Mouse (Mus musculus): ENCODE results near the gene Usp2. TPM values are rescaled to one million over a fixed set of nuclear protein-coding genes. Genes with fewer than 3 reads are reported as not detected.

The Usp2 gene
- total and polyA plus RNA-seq, 3 experiments: 2.1 to 2.3 (median 2.2) TPM

GRCm38 (mm10) chr9:44052855-44053254, 14.0 kb upstream of the Usp2 start:
- Histone ChIP-seq H3K79me2 (replicated peaks; ENCODE audit: control insufficient read depth, extremely low read depth, insufficient read depth, poor library complexity, severe bottlenecking) (no peaks in the 10 kb centered on the region), H3K4me3 (replicated peaks in 1 of 3; ENCODE audit: low read depth in 2 of 3, low read length in 2 of 3, poor library complexity in 1 of 3) (no peak overlapping the region), H3K9me3 (replicated peaks; ENCODE audit: low read length) (peaks cover 6% of the 10 kb centered on the region), H3K36me3 (replicated peaks in 1 of 2; ENCODE audit: control insufficient read depth in 1 of 2, insufficient read depth in 1 of 2, low read length in 1 of 2) (no peaks in the 10 kb centered on the region), H3K4me2 (ENCODE audit: insufficient read depth, low read depth, poor library complexity, severe bottlenecking) (no peak overlapping the region), H3K27ac (ENCODE audit: insufficient read depth, low read depth) (no peak overlapping the region), H3K9ac (ENCODE audit: insufficient read depth, low read depth) (no peak overlapping the region), H3K27me3 (replicated peaks) (peaks cover 71% of the 10 kb centered on the region), H3K4me1 (ENCODE audit: control insufficient read depth in 1 of 2, insufficient read depth in 2 of 2) (no peaks in the 10 kb centered on the region)
- in situ Hi-C loops (cut with MboI; ENCODE audit: low pct_ligation_motif_present, low pct_unique_long_range_greater_than_20kb, low sequenced_read_pairs): no loop called here
- dilution Hi-C loops (cut with MboI; ENCODE audit: extremely low pct_ligation_motif_present, extremely low pct_unique_long_range_greater_than_20kb, low sequenced_read_pairs): no loop called here
- TF ChIP-seq CTCF (conservative IDR thresholded peaks at IDR 0.05 in 1 of 2, IDR thresholded peaks at IDR 0.05 in 1 of 2; ENCODE audit: low read depth in 2 of 2, low read length in 2 of 2): peak in 1 of 2 experiments; percentile 39; a peak in 2 of 4 replicates
- TF ChIP-seq TCF12 (IDR thresholded peaks at IDR 0.05; ENCODE audit: low read depth, low read length): no peak
- no peak for TF ChIP-seq PAX5 (IDR thresholded peaks at IDR 0.05; ENCODE audit: low read length)
- TF ChIP-seq SMC3 (IDR thresholded peaks at IDR 0.05; ENCODE audit: low read depth, low read length): peak; percentile 30
- no peak for DNase-seq (ENCODE audit: extremely low read depth)

DNA sequence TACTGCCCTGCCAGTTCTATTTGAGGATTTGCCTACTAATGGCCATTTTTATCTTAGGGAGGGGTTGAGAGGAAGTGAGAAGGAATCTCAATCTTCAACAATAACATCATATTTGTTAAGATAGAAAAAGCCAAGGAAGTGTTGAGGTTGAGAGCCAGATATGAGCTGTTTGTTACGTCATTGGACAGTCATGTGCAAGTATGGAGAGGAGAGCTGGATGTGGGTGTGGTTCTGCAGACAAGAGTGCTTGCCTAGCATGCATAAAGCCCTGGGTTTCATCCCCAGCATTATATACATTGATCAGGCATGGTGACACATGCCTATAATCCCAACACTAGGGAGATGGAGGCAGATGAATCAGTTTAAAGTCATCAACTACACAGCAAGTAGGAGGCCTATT, 12.9 kb upstream of the Usp2 start:
- H3K4me2 ChIP-seq (ENCODE audit: insufficient read depth, low read depth, poor library complexity, severe bottlenecking): no peak overlapping the region
- TF ChIP-seq MAFK (IDR thresholded peaks at IDR 0.05; ENCODE audit: insufficient replicate concordance, low read length) (no peak), EP300 (IDR thresholded peaks at IDR 0.05; ENCODE audit: low read length) (no peak), USF2 (conservative IDR thresholded peaks at IDR 0.05; ENCODE audit: low read depth, low read length) (no peak), CTCF (conservative IDR thresholded peaks at IDR 0.05 in 1 of 2, IDR thresholded peaks at IDR 0.05 in 1 of 2; ENCODE audit: low read depth in 2 of 2, low read length in 2 of 2) (no peak), ZC3H11A (IDR thresholded peaks at IDR 0.05; ENCODE audit: low read depth, low read length) (no peak), MEF2A (IDR thresholded peaks at IDR 0.05; ENCODE audit: borderline replicate concordance, low read depth, low read length) (no peak), UBTF (IDR thresholded peaks at IDR 0.05; ENCODE audit: low read depth, low read length) (no peak), TBP (conservative IDR thresholded peaks at IDR 0.05; ENCODE audit: low read depth, low read length) (no peak), CHD2 (IDR thresholded peaks at IDR 0.05; ENCODE audit: low read length) (no peak), ELF1 (IDR thresholded peaks at IDR 0.05; ENCODE audit: low read depth, low read length) (no peak), JUN (IDR thresholded peaks at IDR 0.05; ENCODE audit: insufficient read depth, low read depth, low read length) (no peak), JUND (conservative IDR thresholded peaks at IDR 0.05; ENCODE audit: low read depth, low read length) (no peak), ETS1 (conservative IDR thresholded peaks at IDR 0.05; ENCODE audit: low read depth, low read length) (no peak), ZKSCAN1 (IDR thresholded peaks at IDR 0.05; ENCODE audit: borderline replicate concordance, low read depth, low read length) (no peak)
- peaks cover 71% of the 10 kb centered on the region for H3K27me3 ChIP-seq (replicated peaks)
- no peak overlapping the region for H3K27ac ChIP-seq (ENCODE audit: insufficient read depth, low read depth)
- no peak overlapping the region for H3K9ac ChIP-seq (ENCODE audit: insufficient read depth, low read depth)
- dilution Hi-C loops (cut with MboI; ENCODE audit: extremely low pct_ligation_motif_present, extremely low pct_unique_long_range_greater_than_20kb, low sequenced_read_pairs) (no loop called here), in situ Hi-C loops (cut with MboI; ENCODE audit: low pct_ligation_motif_present, low pct_unique_long_range_greater_than_20kb, low sequenced_read_pairs) (no loop called here)
- H3K4me1 ChIP-seq (ENCODE audit: control insufficient read depth in 1 of 2, insufficient read depth in 2 of 2): no peaks in the 10 kb centered on the region
- no peaks in the 10 kb centered on the region for H3K79me2 ChIP-seq (replicated peaks; ENCODE audit: control insufficient read depth, extremely low read depth, insufficient read depth, poor library complexity, severe bottlenecking)
- H3K9me3 ChIP-seq (replicated peaks; ENCODE audit: low read length): peaks cover 6% of the 10 kb centered on the region
- H3K4me3 ChIP-seq (replicated peaks in 1 of 3; ENCODE audit: low read depth in 2 of 3, low read length in 2 of 3, poor library complexity in 1 of 3): no peak overlapping the region
- no peak for DNase-seq (ENCODE audit: extremely low read depth)
- H3K36me3 ChIP-seq (replicated peaks in 1 of 2; ENCODE audit: control insufficient read depth in 1 of 2, insufficient read depth in 1 of 2, low read length in 1 of 2): no peaks in the 10 kb centered on the region

Measured in CH12.LX (cell line).